Mouse (Mus musculus): Measurements from ENCODE around the gene Gm20708.
"Not testable (repeated sequence)": the region's sequence is repeated elsewhere in the genome, so short reads cannot be mapped to it uniquely, and the experiment has no call there.

Gene Gm20708

GRCm38 (mm10) chr11:117803166-117803688 lies 6.2 kb upstream of the Gm20708 start:
- Histone ChIP-seq H3K9me3 (ENCODE audit: low read length) (no peaks in the 10 kb centered on the region), H3K36me3 (ENCODE audit: insufficient read depth, low read length) (no peaks in the 10 kb centered on the region), H3K27me3 (ENCODE audit: insufficient read depth, low read length) (peaks cover 9% of the 10 kb centered on the region), H3K4me3 (replicated peaks; ENCODE audit: low read length) (no peak overlapping the region), H3K4me1 (replicated peaks; ENCODE audit: low read depth, low read length) (peaks cover 15% of the 10 kb centered on the region)
- TF ChIP-seq NANOG (IDR thresholded peaks at IDR 0.05; ENCODE audit: borderline replicate concordance, low read length) = no peak
- no peak for TF ChIP-seq CTCF (conservative IDR thresholded peaks at IDR 0.05; ENCODE audit: low read length)
- TF ChIP-seq POU5F1 (IDR thresholded peaks at IDR 0.05; ENCODE audit: borderline replicate concordance, low read length) = no peak

- peaks cover 27% of the 10 kb centered on the region for H3K4me1 ChIP-seq (replicated peaks; ENCODE audit: low read depth, low read length)
- TF ChIP-seq NANOG (IDR thresholded peaks at IDR 0.05; ENCODE audit: borderline replicate concordance, low read length) (no peak), CTCF (conservative IDR thresholded peaks at IDR 0.05; ENCODE audit: low read length) (no peak), POU5F1 (IDR thresholded peaks at IDR 0.05; ENCODE audit: borderline replicate concordance, low read length) (no peak)
- no peaks in the 10 kb centered on the region for H3K9me3 ChIP-seq (ENCODE audit: low read length)
- H3K36me3 ChIP-seq (ENCODE audit: insufficient read depth, low read length) = peaks cover 6% of the 10 kb centered on the region
- peaks cover 3% of the 10 kb centered on the region for H3K27me3 ChIP-seq (ENCODE audit: insufficient read depth, low read length)
- no peak overlapping the region for H3K4me3 ChIP-seq (replicated peaks; ENCODE audit: low read length)
Measured at GRCm38 (mm10) chr11:117806781-117807180, 2.7 kb upstream of the Gm20708 start.

GRCm38 (mm10) chr11:117810401-117811046 lies 1.1 kb downstream of the Gm20708 start:
- no peak for TF ChIP-seq NANOG (IDR thresholded peaks at IDR 0.05; ENCODE audit: borderline replicate concordance, low read length)
- peak; percentile 18; the same call in 1 of the 2 replicates for TF ChIP-seq CTCF (conservative IDR thresholded peaks at IDR 0.05; ENCODE audit: low read length)
- H3K4me3 ChIP-seq (replicated peaks; ENCODE audit: low read length) = peak overlapping the region; percentile 97
- no peaks in the 10 kb centered on the region for H3K9me3 ChIP-seq (ENCODE audit: low read length)
- H3K36me3 ChIP-seq (ENCODE audit: insufficient read depth, low read length) = peaks cover 44% of the 10 kb centered on the region
- no peaks in the 10 kb centered on the region for H3K27me3 ChIP-seq (ENCODE audit: insufficient read depth, low read length)
- peaks cover 63% of the 10 kb centered on the region for H3K4me1 ChIP-seq (replicated peaks; ENCODE audit: low read depth, low read length)

- Histone ChIP-seq H3K4me3 (replicated peaks; ENCODE audit: low read length) (no peak overlapping the region), H3K27me3 (ENCODE audit: insufficient read depth, low read length) (no peaks in the 10 kb centered on the region), H3K4me1 (replicated peaks; ENCODE audit: low read depth, low read length) (peaks cover 87% of the 10 kb centered on the region), H3K36me3 (ENCODE audit: insufficient read depth, low read length) (peaks cover 75% of the 10 kb centered on the region), H3K9me3 (ENCODE audit: low read length) (no peaks in the 10 kb centered on the region)
- TF ChIP-seq POU5F1 (IDR thresholded peaks at IDR 0.05; ENCODE audit: borderline replicate concordance, low read length) (no peak), CTCF (conservative IDR thresholded peaks at IDR 0.05; ENCODE audit: low read length) (no peak), NANOG (IDR thresholded peaks at IDR 0.05; ENCODE audit: borderline replicate concordance, low read length) (no peak)
Measured at GRCm38 (mm10) chr11:117813867-117814266, 4.4 kb downstream of the Gm20708 start.

- Histone ChIP-seq H3K36me3 (ENCODE audit: insufficient read depth, low read length) (peaks cover 85% of the 10 kb centered on the region), H3K4me3 (replicated peaks; ENCODE audit: low read length) (no peak overlapping the region)
Measured at GRCm38 (mm10) chr11:117814704-117815366, 5.4 kb downstream of the Gm20708 start.

GRCm38 (mm10) chr11:117815850-117816249 lies 6.4 kb downstream of the Gm20708 start:
- H3K4me1 ChIP-seq (replicated peaks; ENCODE audit: low read depth, low read length) = peaks cover 92% of the 10 kb centered on the region
- not testable (repeated sequence) for H3K9me3 ChIP-seq (ENCODE audit: low read length); H3K27me3 ChIP-seq (ENCODE audit: insufficient read depth, low read length); H3K4me3 ChIP-seq (replicated peaks; ENCODE audit: low read length)
- peaks cover 95% of the 10 kb centered on the region for H3K36me3 ChIP-seq (ENCODE audit: insufficient read depth, low read length)

More at GRCm38 (mm10) chr11:117814704-117815366, 5.4 kb downstream of the Gm20708 start:
- no peaks in the 10 kb centered on the region for H3K9me3 ChIP-seq (ENCODE audit: low read length)
- no peak for TF ChIP-seq CTCF (conservative IDR thresholded peaks at IDR 0.05; ENCODE audit: low read length)
- no peak for TF ChIP-seq NANOG (IDR thresholded peaks at IDR 0.05; ENCODE audit: borderline replicate concordance, low read length)
- no peak for TF ChIP-seq POU5F1 (IDR thresholded peaks at IDR 0.05; ENCODE audit: borderline replicate concordance, low read length)
- H3K4me1 ChIP-seq (replicated peaks; ENCODE audit: low read depth, low read length) = peaks cover 92% of the 10 kb centered on the region
- no peaks in the 10 kb centered on the region for H3K27me3 ChIP-seq (ENCODE audit: insufficient read depth, low read length)

GRCm38 (mm10) chr11:117816389-117816996 lies 7.0 kb downstream of the Gm20708 start:
- Histone ChIP-seq H3K36me3 (ENCODE audit: insufficient read depth, low read length) (peaks cover 97% of the 10 kb centered on the region), H3K27me3 (ENCODE audit: insufficient read depth, low read length) (no peaks in the 10 kb centered on the region), H3K4me1 (replicated peaks; ENCODE audit: low read depth, low read length) (peaks cover 90% of the 10 kb centered on the region), H3K4me3 (replicated peaks; ENCODE audit: low read length) (no peak overlapping the region; the same call in 1 of the 2 replicates), H3K9me3 (ENCODE audit: low read length) (no peaks in the 10 kb centered on the region)
- TF ChIP-seq NANOG (IDR thresholded peaks at IDR 0.05; ENCODE audit: borderline replicate concordance, low read length) (no peak), POU5F1 (IDR thresholded peaks at IDR 0.05; ENCODE audit: borderline replicate concordance, low read length) (no peak), CTCF (conservative IDR thresholded peaks at IDR 0.05; ENCODE audit: low read length) (no peak)

GRCm38 (mm10) chr11:117819095-117819494 lies 9.6 kb downstream of the Gm20708 start:
- H3K36me3 ChIP-seq (ENCODE audit: insufficient read depth, low read length) = peaks cover 98% of the 10 kb centered on the region
- H3K4me3 ChIP-seq (replicated peaks; ENCODE audit: low read length) = no peak overlapping the region
- H3K9me3 ChIP-seq (ENCODE audit: low read length) = no peaks in the 10 kb centered on the region
- no peaks in the 10 kb centered on the region for H3K27me3 ChIP-seq (ENCODE audit: insufficient read depth, low read length)
- H3K4me1 ChIP-seq (replicated peaks; ENCODE audit: low read depth, low read length) = peaks cover 91% of the 10 kb centered on the region
- TF ChIP-seq POU5F1 (IDR thresholded peaks at IDR 0.05; ENCODE audit: borderline replicate concordance, low read length) = no peak
- TF ChIP-seq NANOG (IDR thresholded peaks at IDR 0.05; ENCODE audit: borderline replicate concordance, low read length) = no peak
- no peak for TF ChIP-seq CTCF (conservative IDR thresholded peaks at IDR 0.05; ENCODE audit: low read length)

All from E14TG2a.4 (cell line).